Mouse (Mus musculus) central nervous system, embryonic 14 days (tissue): ENCODE data around the gene Ube2b. TPM values are rescaled to one million over a fixed set of nuclear protein-coding genes. Genes with fewer than 3 reads are reported as not detected.

Source experiments
- polyA plus RNA-seq: library from polyadenylated mRNA; depleted of rRNA; stranded (reverse); fragments of >200 nt; gene quantifications from 2 replicates; pipeline ENCODE4 v1.2.3, GENCODE M21; 2012; rRNA removed

Gene Ube2b
- 198 and 227 TPM in 2 replicates for polyA plus RNA-seq

DNA sequence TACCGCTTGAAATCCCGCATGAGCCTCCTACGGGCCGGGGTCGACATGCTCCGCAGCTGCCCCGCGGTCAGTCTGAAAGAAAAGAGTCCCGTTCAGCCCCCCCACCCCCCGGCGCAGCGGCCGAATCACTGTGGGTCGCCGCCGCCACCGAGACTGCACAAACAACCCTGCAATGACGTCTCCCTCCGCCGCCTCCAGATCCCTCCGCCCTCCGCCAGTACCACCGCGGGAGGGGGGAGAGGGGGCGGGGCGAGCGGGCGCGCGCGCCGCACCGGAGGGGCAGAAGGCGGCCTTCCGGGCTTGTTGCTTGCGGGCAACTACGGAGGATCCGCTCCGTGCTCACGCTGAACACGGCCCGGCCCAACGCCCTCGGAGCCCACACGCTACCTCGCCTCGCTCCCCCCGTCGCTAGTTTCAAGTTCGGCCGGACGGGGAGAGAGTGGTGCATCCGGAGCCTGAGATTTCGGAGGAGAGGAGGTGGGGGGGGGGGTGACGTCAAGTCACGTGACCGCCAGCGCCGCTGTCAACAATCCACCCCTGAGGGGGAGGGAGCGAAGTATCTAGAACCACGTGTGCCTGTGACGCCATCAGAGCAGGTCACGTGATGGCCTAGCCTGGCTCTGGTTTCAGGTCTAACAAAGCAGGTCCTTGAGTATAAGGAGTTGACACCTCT is at the start of gene Ube2b:
Gene Ube2b (minus strand): TSS at position 473 of the 673 bp plus-strand sequence.

DNA sequence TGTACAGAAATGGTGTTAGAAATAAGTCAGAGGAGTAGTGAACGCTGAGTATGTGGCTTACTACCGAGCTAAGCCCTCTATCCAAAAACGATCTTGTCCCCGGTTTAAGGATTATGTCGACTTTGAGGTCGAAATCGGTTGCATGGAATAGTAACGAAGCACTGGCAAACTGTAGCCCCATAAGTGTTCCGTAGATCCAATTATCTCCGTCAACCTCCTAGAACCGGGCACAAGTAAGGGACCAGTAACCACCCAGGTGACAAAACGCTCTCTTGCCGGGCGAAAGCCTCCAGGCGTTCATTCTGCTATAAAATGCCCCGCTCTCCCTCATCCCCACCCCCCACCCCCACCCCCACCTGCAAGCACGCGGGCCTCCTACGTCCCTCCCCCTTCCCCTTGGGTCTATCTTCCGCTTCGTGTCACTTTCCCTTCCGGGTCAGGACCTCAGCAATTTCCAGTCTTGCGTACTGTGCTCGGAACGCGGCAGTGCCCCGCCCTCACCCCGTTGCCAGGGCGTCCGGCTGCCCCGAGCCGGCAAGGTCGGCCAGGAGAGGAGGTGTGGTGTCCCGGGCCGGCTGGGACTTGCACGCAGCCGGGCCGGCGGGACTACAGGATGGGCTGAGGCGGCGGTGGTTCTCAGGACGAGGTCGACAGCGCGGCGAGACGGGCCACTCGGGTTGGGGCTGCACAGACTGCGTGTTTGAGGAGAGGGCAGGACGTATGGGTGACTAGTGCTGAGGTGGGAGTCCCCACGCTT is 3.4 kb upstream of the Ube2b start, which contains the start of gene Cdkl3:
Gene Cdkl3 (plus strand): TSS at position 450 of the 757 bp plus-strand sequence.

GRCm38 (mm10) chr11:51967443-51968401 is 32.8 kb downstream of the Ube2b start, which contains the start of gene Cdkn2aipnl:
Gene Cdkn2aipnl (plus strand): TSS chr11:51967661.

Other genes starting within 250 kb of the Ube2b start
- 9.8 and 11.6 TPM in 2 replicates for gene Sec24a, start 237.1 kb downstream of the Ube2b start, polyA plus RNA-seq
- 79.3 and 85.3 TPM in 2 replicates for gene Sar1b, start 237.1 kb downstream of the Ube2b start, polyA plus RNA-seq
- gene Jade2, start 143.1 kb downstream of the Ube2b start, polyA plus RNA-seq, result 0.96 and 1.7 TPM in 2 replicates
- gene Cdkn2aipnl, start 33.1 kb downstream of the Ube2b start, polyA plus RNA-seq, result 52.9 and 58.0 TPM in 2 replicates
- gene Cdkl3, start 3.5 kb upstream of the Ube2b start, polyA plus RNA-seq, result 15.4 and 17.5 TPM in 2 replicates
- gene Ppp2ca, start 97.9 kb upstream of the Ube2b start, polyA plus RNA-seq, result 112 and 124 TPM in 2 replicates
- not detected in 2 replicates for gene Olfr1373, start 144.8 kb upstream of the Ube2b start, polyA plus RNA-seq
- gene Olfr1371, start 213.2 kb upstream of the Ube2b start, polyA plus RNA-seq, result not detected in 2 replicates
- gene Skp1a, start 231.2 kb upstream of the Ube2b start, polyA plus RNA-seq, result 219 and 243 TPM in 2 replicates